Mouse (Mus musculus): ENCODE measurements around the gene Olfr148. TPM values are rescaled to one million over a fixed set of nuclear protein-coding genes. Genes with fewer than 3 reads are reported as not detected.

Gene Olfr148
- total RNA-seq (2015) (not detected in 2 replicates), total RNA-seq (2017) (not detected in 2 replicates)

- ATAC-seq (replicated peaks; ENCODE audit: poor library complexity) = no peak
These were observed at the start of gene Olfr148 for GRCm38 (mm10) chr9:39610355-39610754. TSS of gene Olfr148 (plus strand) at chr9:39610655.

- ATAC-seq (replicated peaks; ENCODE audit: poor library complexity) = no peak
These were observed 35.0 kb upstream of the Olfr148 start, which contains the start of gene Olfr959 for GRCm38 (mm10) chr9:39575469-39575868. TSS of gene Olfr959 (minus strand) at chr9:39575569.

- ATAC-seq (replicated peaks; ENCODE audit: poor library complexity) = no peak
These were observed 33.4 kb upstream of the Olfr148 start for GRCm38 (mm10) chr9:39577050-39577449.

GRCm38 (mm10) chr9:39602536-39603332 is 7.7 kb upstream of the Olfr148 start:
- ATAC-seq (replicated peaks; ENCODE audit: poor library complexity) = no peak

GRCm38 (mm10) chr9:39603333-39603845 is 7.1 kb upstream of the Olfr148 start:
- ATAC-seq (replicated peaks; ENCODE audit: poor library complexity) = no peak

- ATAC-seq (replicated peaks; ENCODE audit: poor library complexity) = no peak
These were observed 6.4 kb upstream of the Olfr148 start, which contains the start of gene AW551984 for GRCm38 (mm10) chr9:39603999-39604453. TSS of gene AW551984 (minus strand) at chr9:39604403.

GRCm38 (mm10) chr9:39608497-39608896 is 2.0 kb upstream of the Olfr148 start:
- no peak for ATAC-seq (replicated peaks; ENCODE audit: poor library complexity)

- no peak for ATAC-seq (replicated peaks; ENCODE audit: poor library complexity)
These were observed 1.5 kb downstream of the Olfr148 start for GRCm38 (mm10) chr9:39611953-39612352.

GRCm38 (mm10) chr9:39621073-39621472 is 10.6 kb downstream of the Olfr148 start, which contains the start of gene Olfr960:
TSS of gene Olfr960 (plus strand) at chr9:39621373.
- no peak for ATAC-seq (replicated peaks; ENCODE audit: poor library complexity)

- no peak; the same call in 1 of the 2 replicates for ATAC-seq (replicated peaks; ENCODE audit: poor library complexity)
These were observed 13.3 kb downstream of the Olfr148 start for GRCm38 (mm10) chr9:39623783-39624182.

GRCm38 (mm10) chr9:39624711-39625110 is 14.3 kb downstream of the Olfr148 start:
- ATAC-seq (replicated peaks; ENCODE audit: poor library complexity) = no peak

- peak; percentile 86 for ATAC-seq (replicated peaks; ENCODE audit: poor library complexity)
These were observed 18.6 kb downstream of the Olfr148 start for GRCm38 (mm10) chr9:39629069-39629468.

- no peak for ATAC-seq (replicated peaks; ENCODE audit: poor library complexity)
These were observed 23.6 kb downstream of the Olfr148 start for GRCm38 (mm10) chr9:39633913-39634594.

GRCm38 (mm10) chr9:39644785-39645184 is 34.3 kb downstream of the Olfr148 start, which contains the start of gene Olfr961:
TSS of gene Olfr961 (plus strand) at chr9:39645085.
- ATAC-seq (replicated peaks; ENCODE audit: poor library complexity) = no peak

- ATAC-seq (replicated peaks; ENCODE audit: poor library complexity) = 0 out of 2 replicates have a peak, but pooled peaks have one; percentile 23
These were observed 36.9 kb downstream of the Olfr148 start for GRCm38 (mm10) chr9:39647382-39647781.

GRCm38 (mm10) chr9:39654756-39655396 is 44.4 kb downstream of the Olfr148 start:
- ATAC-seq (replicated peaks; ENCODE audit: poor library complexity) = no peak

Other genes starting within 250 kb of the Olfr148 start
- not detected in 2 replicates for gene Olfr951, start 223.2 kb upstream of the Olfr148 start, total RNA-seq (2015)
- gene Olfr951, start 223.2 kb upstream of the Olfr148 start, total RNA-seq (2017) = not detected in 2 replicates
- not detected in 2 replicates for gene Olfr952, start 183.5 kb upstream of the Olfr148 start, total RNA-seq (2015)
- gene Olfr952, start 183.5 kb upstream of the Olfr148 start, total RNA-seq (2017) = not detected in 2 replicates
- gene Olfr954, start 154.0 kb upstream of the Olfr148 start, total RNA-seq (2015) = not detected in 2 replicates
- gene Olfr954, start 154.0 kb upstream of the Olfr148 start, total RNA-seq (2017) = not detected in 2 replicates
- not detected in 2 replicates for gene Olfr955, start 138.7 kb upstream of the Olfr148 start, total RNA-seq (2015)
- gene Olfr955, start 138.7 kb upstream of the Olfr148 start, total RNA-seq (2017) = not detected in 2 replicates
- gene Olfr44, start 116.7 kb upstream of the Olfr148 start, total RNA-seq (2015) = not detected in 2 replicates
- gene Olfr44, start 116.7 kb upstream of the Olfr148 start, total RNA-seq (2017) = not detected in 2 replicates
- not detected in 2 replicates for gene Olfr957, start 94.8 kb upstream of the Olfr148 start, total RNA-seq (2015)
- not detected in 2 replicates for gene Olfr957, start 94.8 kb upstream of the Olfr148 start, total RNA-seq (2017)
- not detected in 2 replicates for gene Olfr958, start 56.6 kb upstream of the Olfr148 start, total RNA-seq (2015)
- not detected in 2 replicates for gene Olfr958, start 56.6 kb upstream of the Olfr148 start, total RNA-seq (2017)
- gene Olfr959, start 35.1 kb upstream of the Olfr148 start, total RNA-seq (2015) = not detected in 2 replicates
- not detected in 2 replicates for gene Olfr959, start 35.1 kb upstream of the Olfr148 start, total RNA-seq (2017)
- gene AW551984, start 6.3 kb upstream of the Olfr148 start, total RNA-seq (2015) = not detected in 2 replicates
- not detected in 2 replicates for gene AW551984, start 6.3 kb upstream of the Olfr148 start, total RNA-seq (2017)
- gene Olfr960, start 10.7 kb downstream of the Olfr148 start, total RNA-seq (2015) = not detected in 2 replicates
- gene Olfr960, start 10.7 kb downstream of the Olfr148 start, total RNA-seq (2017) = not detected in 2 replicates
- gene Olfr961, start 34.4 kb downstream of the Olfr148 start, total RNA-seq (2015) = not detected in 2 replicates
- not detected in 2 replicates for gene Olfr961, start 34.4 kb downstream of the Olfr148 start, total RNA-seq (2017)
- not detected in 2 replicates for gene Olfr963, start 56.5 kb downstream of the Olfr148 start, total RNA-seq (2015)
- gene Olfr963, start 56.5 kb downstream of the Olfr148 start, total RNA-seq (2017) = not detected in 2 replicates
- not detected in 2 replicates for gene Olfr149, start 96.5 kb downstream of the Olfr148 start, total RNA-seq (2015)
- not detected in 2 replicates for gene Olfr149, start 96.5 kb downstream of the Olfr148 start, total RNA-seq (2017)
- gene Olfr965, start 100.7 kb downstream of the Olfr148 start, total RNA-seq (2015) = not detected in 2 replicates
- gene Olfr965, start 100.7 kb downstream of the Olfr148 start, total RNA-seq (2017) = not detected in 2 replicates
- gene Olfr150, start 120.3 kb downstream of the Olfr148 start, total RNA-seq (2015) = not detected in 2 replicates
- not detected in 2 replicates for gene Olfr150, start 120.3 kb downstream of the Olfr148 start, total RNA-seq (2017)
- not detected in 2 replicates for gene Olfr967, start 135.6 kb downstream of the Olfr148 start, total RNA-seq (2015)
- gene Olfr967, start 135.6 kb downstream of the Olfr148 start, total RNA-seq (2017) = not detected in 2 replicates
- not detected in 2 replicates for gene Olfr968, start 172.6 kb downstream of the Olfr148 start, total RNA-seq (2015)
- gene Olfr968, start 172.6 kb downstream of the Olfr148 start, total RNA-seq (2017) = not detected in 2 replicates
- gene Olfr969, start 180.3 kb downstream of the Olfr148 start, total RNA-seq (2015) = not detected in 2 replicates
- gene Olfr969, start 180.3 kb downstream of the Olfr148 start, total RNA-seq (2017) = not detected in 2 replicates
- not detected in 2 replicates for gene Olfr970, start 198.2 kb downstream of the Olfr148 start, total RNA-seq (2015)
- not detected in 2 replicates for gene Olfr970, start 198.2 kb downstream of the Olfr148 start, total RNA-seq (2017)
- not detected in 2 replicates for gene Olfr971, start 226.2 kb downstream of the Olfr148 start, total RNA-seq (2015)
- gene Olfr971, start 226.2 kb downstream of the Olfr148 start, total RNA-seq (2017) = not detected in 2 replicates